Mouse (Mus musculus): ENCODE measurements around the gene Ddx49. TPM values are rescaled to one million over a fixed set of nuclear protein-coding genes. Genes with fewer than 3 reads are reported as not detected.

Ddx49 gene
- polyA plus RNA-seq, 1 experiment from 2014 or later, result 50.2 TPM

DNA sequence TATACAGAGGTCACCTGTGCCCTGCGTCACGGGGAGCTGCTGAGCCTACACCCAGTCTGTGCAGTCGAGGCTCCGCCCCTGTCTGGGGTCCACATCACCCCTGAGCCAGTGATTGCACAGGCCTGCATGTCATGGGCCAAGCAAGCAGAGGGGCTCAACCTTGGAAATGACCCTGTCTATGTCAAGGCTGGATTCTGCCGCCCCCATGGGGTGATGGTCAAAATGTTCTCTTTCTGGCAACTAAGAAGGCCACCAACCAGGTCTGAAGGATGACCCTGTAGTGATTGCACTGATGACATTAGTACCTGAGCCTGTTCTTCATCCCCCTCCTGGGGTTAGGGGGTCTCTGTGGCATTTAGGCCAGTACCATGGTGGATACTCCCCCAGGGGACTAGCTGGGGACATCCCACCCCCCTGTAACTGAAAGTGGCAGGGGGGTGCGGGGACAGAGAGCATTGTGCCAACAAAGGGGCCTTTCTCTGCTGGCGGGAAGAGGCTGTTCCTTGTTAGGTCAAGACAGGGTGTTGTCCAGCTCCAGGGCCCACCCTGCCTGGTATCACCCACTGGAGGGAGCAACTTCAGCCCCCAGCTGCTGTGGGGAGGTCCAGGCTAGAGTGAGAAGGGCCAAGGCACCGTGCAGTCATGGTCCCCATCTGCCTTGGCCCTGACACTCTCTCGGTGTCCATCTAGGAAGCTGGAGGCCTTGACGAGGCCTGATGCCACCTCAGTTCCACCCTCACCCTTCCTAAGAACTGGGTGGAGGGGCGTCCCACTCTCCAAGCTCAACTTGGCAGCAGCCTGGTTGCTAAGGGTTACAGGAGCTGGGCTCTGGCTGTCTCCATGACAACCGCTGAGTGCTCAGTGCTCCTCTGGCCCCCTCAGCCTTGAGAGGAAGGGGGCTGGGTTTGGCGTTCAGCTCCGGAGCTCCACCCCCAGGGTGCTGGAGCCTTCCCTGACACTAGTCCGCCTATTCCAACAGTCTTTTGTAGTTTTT is 14.5 kb upstream of the Ddx49 start:
- Histone ChIP-seq H3K9me3 (replicated peaks) (no peaks in the 10 kb centered on the region), H3K27me3 (no peaks in the 10 kb centered on the region), H3K4me3 (replicated peaks) (peak overlapping the region; percentile 61), H3K9ac (peak overlapping the region; percentile 64; the same call in 1 of the 2 replicates), H3K27ac (replicated peaks) (peak overlapping the region; percentile 81; the same call in 1 of the 2 replicates), H3K36me3 (peaks cover 35% of the 10 kb centered on the region), H3K4me1 (peaks cover 36% of the 10 kb centered on the region), H3K4me2 (replicated peaks) (peak overlapping the region; percentile 86)
- WGBS, result 13% methylated on average over 15 of the region's 15 CpGs
- ATAC-seq (ENCODE audit: insufficient number of reproducible peaks, low FRiP score, low TSS enrichment, low read depth), result peak; percentile 66

DNA sequence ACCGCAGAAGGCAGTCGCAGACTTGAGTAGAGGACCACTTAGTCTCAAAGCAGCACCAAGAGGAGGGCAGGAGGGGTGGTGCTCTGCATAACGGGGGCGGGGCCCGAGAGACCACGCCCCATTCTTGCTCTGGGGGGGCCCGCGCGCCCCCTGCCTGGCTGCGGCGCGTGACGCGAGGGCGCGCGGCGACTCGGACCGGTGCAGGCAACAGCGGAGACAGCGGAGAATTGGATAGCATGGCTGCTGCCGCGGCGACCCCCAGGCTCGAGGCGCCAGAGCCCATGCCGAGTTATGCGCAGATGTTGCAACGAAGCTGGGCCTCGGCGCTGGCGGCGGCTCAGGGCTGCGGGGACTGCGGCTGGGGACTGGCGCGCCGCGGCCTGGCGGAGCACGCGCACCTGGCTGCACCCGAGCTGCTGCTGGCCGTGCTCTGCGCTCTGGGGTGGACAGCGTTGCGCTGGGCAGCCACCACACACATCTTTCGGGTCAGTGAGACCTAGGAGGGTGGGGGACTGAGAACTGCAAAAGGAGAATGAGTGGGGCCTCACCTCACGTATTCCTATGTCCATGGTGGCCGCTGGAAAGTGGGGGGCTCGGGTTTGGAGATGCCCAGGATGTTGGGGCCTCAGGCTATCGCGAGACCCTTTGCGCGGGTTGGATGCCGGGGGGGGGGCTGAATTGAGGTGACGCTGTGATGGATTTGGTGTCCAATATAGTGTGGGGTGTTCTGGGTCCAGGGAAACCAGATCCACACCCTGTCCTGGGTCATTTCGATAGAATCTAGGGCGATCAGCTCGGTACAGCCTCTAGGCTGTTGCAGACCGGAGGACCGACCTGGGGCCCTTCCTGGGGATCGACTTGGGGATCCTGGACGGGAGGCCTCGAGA is 13.6 kb upstream of the Ddx49 start, which contains the start of gene Cers1:
TSS of gene Cers1 (plus strand) at position 152 of the 887 bp plus-strand sequence.
- H3K9ac ChIP-seq, result peak within 1 kb of the TSS; percentile 64
- no peaks in the 10 kb centered on the region for H3K27me3 ChIP-seq
- WGBS, result 3% methylated on average over 53 of the region's 66 CpGs
- peak; percentile 81 for ATAC-seq (ENCODE audit: insufficient number of reproducible peaks, low FRiP score, low TSS enrichment, low read depth)
- peaks cover 45% of the 10 kb centered on the region for H3K36me3 ChIP-seq
- H3K4me1 ChIP-seq, result peaks cover 36% of the 10 kb centered on the region
- H3K27ac ChIP-seq (replicated peaks), result peak within 1 kb of the TSS; percentile 81
- no peaks in the 10 kb centered on the region for H3K9me3 ChIP-seq (replicated peaks)
- peak within 1 kb of the TSS; percentile 61 for H3K4me3 ChIP-seq (replicated peaks)
- H3K4me2 ChIP-seq (replicated peaks), result peak within 1 kb of the TSS; percentile 86

GRCm38 (mm10) chr8:70313399-70313798 is 11.1 kb upstream of the Ddx49 start:
- peaks cover 49% of the 10 kb centered on the region for H3K36me3 ChIP-seq
- peaks cover 36% of the 10 kb centered on the region for H3K4me1 ChIP-seq
- 85% methylated on average over 2 of the region's 2 CpGs for WGBS
- ATAC-seq (ENCODE audit: insufficient number of reproducible peaks, low FRiP score, low TSS enrichment, low read depth), result no peak
- no peaks in the 10 kb centered on the region for H3K9me3 ChIP-seq (replicated peaks)
- H3K4me2 ChIP-seq (replicated peaks), result no peak overlapping the region
- no peaks in the 10 kb centered on the region for H3K27me3 ChIP-seq
- H3K4me3 ChIP-seq (replicated peaks), result no peak overlapping the region
- no peak overlapping the region for H3K9ac ChIP-seq
- no peak overlapping the region for H3K27ac ChIP-seq (replicated peaks)

GRCm38 (mm10) chr8:70309311-70309710 is 7.0 kb upstream of the Ddx49 start:
- no peak overlapping the region for H3K4me2 ChIP-seq (replicated peaks)
- ATAC-seq (ENCODE audit: insufficient number of reproducible peaks, low FRiP score, low TSS enrichment, low read depth), result no peak
- peaks cover 7% of the 10 kb centered on the region for H3K4me1 ChIP-seq
- H3K9me3 ChIP-seq (replicated peaks), result no peaks in the 10 kb centered on the region
- no peaks in the 10 kb centered on the region for H3K27me3 ChIP-seq
- no peak overlapping the region for H3K4me3 ChIP-seq (replicated peaks)
- WGBS, result 28% methylated on average over 2 of the region's 2 CpGs
- no peak overlapping the region for H3K27ac ChIP-seq (replicated peaks)
- no peak overlapping the region for H3K9ac ChIP-seq
- peaks cover 88% of the 10 kb centered on the region for H3K36me3 ChIP-seq

DNA sequence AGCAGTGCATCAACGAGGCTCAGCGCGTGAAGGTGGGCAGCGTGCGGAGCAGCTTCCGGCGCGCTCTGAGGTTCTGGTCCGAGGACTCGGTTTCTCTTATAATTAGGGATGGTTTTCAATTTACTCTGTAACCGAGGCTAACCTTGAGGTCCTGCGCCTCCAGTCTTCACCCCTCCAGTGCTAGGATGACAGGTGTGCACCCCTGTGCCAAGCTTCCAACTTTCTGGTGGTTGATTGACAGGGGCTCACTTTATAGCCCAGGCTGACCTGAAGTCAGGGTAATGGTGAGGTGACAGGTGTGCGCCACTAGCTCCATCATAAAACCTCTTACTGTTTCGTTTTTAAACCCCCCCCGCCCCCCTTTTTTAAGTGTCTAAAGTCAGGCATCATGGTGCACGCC is 612 bp upstream of the Ddx49 start:
- no peaks in the 10 kb centered on the region for H3K27me3 ChIP-seq
- H3K4me2 ChIP-seq (replicated peaks), result peak overlapping the region; percentile 82
- peaks cover 53% of the 10 kb centered on the region for H3K36me3 ChIP-seq
- ATAC-seq (ENCODE audit: insufficient number of reproducible peaks, low FRiP score, low TSS enrichment, low read depth), result no peak
- H3K27ac ChIP-seq (replicated peaks), result peak overlapping the region; percentile 90
- whole genome bisulfite sequencing, result 3% methylated on average over 16 of the region's 16 CpGs
- peaks cover 31% of the 10 kb centered on the region for H3K4me1 ChIP-seq
- H3K4me3 ChIP-seq (replicated peaks), result peak overlapping the region; percentile 98
- H3K9ac ChIP-seq, result peak overlapping the region; percentile 87
- no peaks in the 10 kb centered on the region for H3K9me3 ChIP-seq (replicated peaks)

DNA sequence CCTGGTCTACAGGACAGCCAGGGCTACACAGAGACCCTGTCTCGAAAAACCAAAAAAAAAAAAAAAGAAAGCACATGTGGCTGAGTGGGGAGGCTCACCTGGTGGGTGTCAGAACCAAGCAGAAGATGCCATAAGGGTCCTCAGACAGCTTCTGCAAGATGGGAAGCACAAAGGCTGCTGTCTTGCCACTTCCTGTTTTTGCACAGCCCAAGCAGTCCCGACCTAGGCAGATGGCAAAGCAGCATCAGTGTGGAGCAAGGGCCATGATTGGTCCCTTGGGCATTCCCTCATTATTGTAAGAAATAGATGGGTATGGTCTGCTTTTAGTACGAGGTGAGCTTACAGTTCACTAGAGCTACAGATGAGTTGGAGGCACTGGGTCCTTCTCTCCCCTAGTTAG is 1.4 kb downstream of the Ddx49 start:
- peaks cover 55% of the 10 kb centered on the region for H3K36me3 ChIP-seq
- no peak overlapping the region for H3K4me3 ChIP-seq (replicated peaks)
- H3K9me3 ChIP-seq (replicated peaks), result no peaks in the 10 kb centered on the region
- no peak overlapping the region for H3K9ac ChIP-seq
- H3K27ac ChIP-seq (replicated peaks), result no peak overlapping the region
- no peak overlapping the region for H3K4me2 ChIP-seq (replicated peaks)
- H3K27me3 ChIP-seq, result no peaks in the 10 kb centered on the region
- 82% methylated on average over 3 of the region's 3 CpGs for WGBS
- H3K4me1 ChIP-seq, result peaks cover 31% of the 10 kb centered on the region
- no peak for ATAC-seq (ENCODE audit: insufficient number of reproducible peaks, low FRiP score, low TSS enrichment, low read depth)

DNA sequence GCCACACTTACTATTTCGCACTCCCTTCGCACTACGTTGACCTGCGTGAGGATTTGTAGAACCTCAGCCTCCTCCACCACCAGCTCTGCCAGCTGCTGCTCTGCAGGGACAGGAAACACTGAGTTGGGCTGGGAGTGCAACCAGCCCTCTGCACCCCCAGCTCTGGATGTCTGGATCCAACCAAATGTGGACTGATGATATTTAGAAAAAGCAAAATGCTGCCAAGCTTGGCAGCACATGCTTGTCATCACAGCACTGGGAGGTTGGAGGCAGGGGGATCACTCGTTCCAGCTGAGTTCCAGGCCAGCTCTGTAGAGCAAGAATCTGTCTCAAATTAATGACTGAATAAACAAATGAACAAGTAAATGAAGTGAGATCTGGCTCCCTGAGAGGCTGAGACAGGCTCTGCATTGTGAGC is 8.3 kb downstream of the Ddx49 start:
- Histone ChIP-seq H3K36me3 (peaks cover 90% of the 10 kb centered on the region), H3K4me3 (replicated peaks) (no peak overlapping the region), H3K9me3 (replicated peaks) (no peaks in the 10 kb centered on the region), H3K9ac (no peak overlapping the region), H3K4me1 (peaks cover 25% of the 10 kb centered on the region), H3K27me3 (no peaks in the 10 kb centered on the region), H3K4me2 (replicated peaks) (no peak overlapping the region), H3K27ac (replicated peaks) (peak overlapping the region; percentile 76)
- ATAC-seq (ENCODE audit: insufficient number of reproducible peaks, low FRiP score, low TSS enrichment, low read depth), result peak; percentile 61
- 45% methylated on average over 5 of the region's 5 CpGs for WGBS

DNA sequence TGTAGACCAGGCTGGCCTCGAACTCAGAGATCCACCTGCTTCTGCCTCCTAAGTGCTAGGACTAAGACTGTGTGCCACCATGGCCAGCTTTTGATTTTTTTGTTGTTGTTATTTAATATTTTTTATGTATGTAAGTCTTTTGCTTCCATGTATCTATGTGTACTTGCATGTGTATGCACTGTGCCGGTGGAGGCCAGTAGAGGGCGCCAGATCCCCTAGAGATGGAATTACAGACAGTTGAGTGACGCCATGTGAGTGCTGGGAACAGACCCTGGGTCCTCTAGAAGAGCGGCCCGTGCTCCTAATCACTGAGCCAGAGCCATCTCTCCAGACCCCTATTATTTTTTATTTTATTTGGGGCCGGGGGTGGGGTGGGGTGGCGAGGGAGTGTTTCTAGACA is 15.6 kb downstream of the Ddx49 start:
- no peak overlapping the region for H3K27ac ChIP-seq (replicated peaks)
- ATAC-seq (ENCODE audit: insufficient number of reproducible peaks, low FRiP score, low TSS enrichment, low read depth), result no peak
- no peak overlapping the region for H3K9ac ChIP-seq
- no peaks in the 10 kb centered on the region for H3K27me3 ChIP-seq
- no peaks in the 10 kb centered on the region for H3K9me3 ChIP-seq (replicated peaks)
- H3K4me3 ChIP-seq (replicated peaks), result no peak overlapping the region
- WGBS, result 87% methylated on average over 8 of the region's 8 CpGs
- no peak overlapping the region for H3K4me2 ChIP-seq (replicated peaks)
- peaks cover 58% of the 10 kb centered on the region for H3K36me3 ChIP-seq
- peaks cover 21% of the 10 kb centered on the region for H3K4me1 ChIP-seq

GRCm38 (mm10) chr8:70285304-70285703 is 17.0 kb downstream of the Ddx49 start:
- H3K4me2 ChIP-seq (replicated peaks), result no peak overlapping the region
- H3K4me1 ChIP-seq, result peaks cover 21% of the 10 kb centered on the region
- no peaks in the 10 kb centered on the region for H3K9me3 ChIP-seq (replicated peaks)
- H3K4me3 ChIP-seq (replicated peaks), result no peak overlapping the region
- no peak overlapping the region for H3K9ac ChIP-seq
- WGBS, result 95% methylated on average over 15 of the region's 15 CpGs
- no peak for ATAC-seq (ENCODE audit: insufficient number of reproducible peaks, low FRiP score, low TSS enrichment, low read depth)
- peaks cover 44% of the 10 kb centered on the region for H3K36me3 ChIP-seq
- H3K27me3 ChIP-seq, result no peaks in the 10 kb centered on the region
- no peak overlapping the region for H3K27ac ChIP-seq (replicated peaks)

DNA sequence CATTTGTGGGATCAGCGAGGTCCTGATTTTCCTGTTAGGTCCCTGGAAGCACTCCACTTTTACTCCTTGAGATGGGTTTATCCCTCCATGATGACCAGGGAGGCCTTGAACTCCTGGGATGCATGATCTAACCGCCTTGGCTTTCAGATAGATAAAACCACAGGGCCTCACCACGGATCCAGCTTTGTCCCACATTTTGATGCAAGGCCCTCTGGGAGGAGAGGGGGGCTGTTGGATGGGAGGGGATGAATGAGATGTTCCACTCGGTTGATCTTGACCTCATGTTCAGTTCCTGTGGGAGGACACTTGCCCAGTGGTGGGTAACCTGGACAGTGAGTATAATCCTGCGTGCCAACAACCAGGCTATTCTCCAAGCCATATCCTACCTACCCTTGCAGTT is 17.9 kb downstream of the Ddx49 start:
- H3K4me1 ChIP-seq, result peaks cover 21% of the 10 kb centered on the region
- no peak overlapping the region for H3K4me3 ChIP-seq (replicated peaks)
- no peak for ATAC-seq (ENCODE audit: insufficient number of reproducible peaks, low FRiP score, low TSS enrichment, low read depth)
- no peak overlapping the region for H3K4me2 ChIP-seq (replicated peaks)
- 73% methylated on average over 5 of the region's 5 CpGs for WGBS
- H3K9ac ChIP-seq, result no peak overlapping the region
- H3K9me3 ChIP-seq (replicated peaks), result no peaks in the 10 kb centered on the region
- no peak overlapping the region for H3K27ac ChIP-seq (replicated peaks)
- H3K27me3 ChIP-seq, result no peaks in the 10 kb centered on the region
- peaks cover 37% of the 10 kb centered on the region for H3K36me3 ChIP-seq
